Mouse (Mus musculus): ENCODE results near the gene Dclre1a.

The Dclre1a gene

DNA sequence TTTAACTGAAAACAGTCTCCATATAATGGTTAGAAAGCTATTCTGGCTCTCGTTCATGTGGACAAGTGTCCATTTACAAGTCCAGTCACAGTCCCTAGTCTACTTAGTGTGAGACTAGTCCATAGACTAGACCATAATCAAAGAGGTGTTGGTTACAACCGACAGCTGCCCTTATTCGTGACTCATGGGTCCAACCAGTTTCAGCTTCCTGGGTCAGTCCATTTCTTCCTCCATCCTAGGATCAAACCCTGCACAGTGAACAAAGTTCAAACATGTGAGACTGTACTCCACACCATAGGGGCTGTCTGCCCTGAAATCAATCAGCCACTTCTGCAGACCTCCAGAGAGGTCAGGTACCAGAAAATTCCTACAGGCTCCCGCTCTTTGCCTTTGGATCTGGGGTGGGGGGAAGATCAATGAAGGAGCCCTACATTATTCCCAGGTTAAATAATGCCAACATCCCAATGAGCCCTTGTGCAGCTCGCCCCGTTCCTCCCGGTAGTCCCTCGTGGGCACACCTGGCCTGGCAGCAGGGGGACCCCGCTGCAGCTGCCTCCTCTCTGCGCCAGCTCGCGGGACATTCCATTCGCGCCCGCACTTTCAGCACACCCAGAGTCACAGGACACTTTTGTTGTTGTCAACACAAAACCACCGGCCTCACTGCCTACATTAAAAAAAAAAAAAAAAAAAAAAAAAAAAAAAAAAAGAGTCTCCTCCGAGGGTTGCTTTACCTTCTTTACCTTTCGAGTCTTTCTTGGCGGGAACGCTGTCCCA lies at the start of gene Dclre1a:
TSS of gene Dclre1a (minus strand) at position 767 of the 774 bp plus-strand sequence.
- DNase-seq (ENCODE audit: low spot score), result peak; percentile 75

DNA sequence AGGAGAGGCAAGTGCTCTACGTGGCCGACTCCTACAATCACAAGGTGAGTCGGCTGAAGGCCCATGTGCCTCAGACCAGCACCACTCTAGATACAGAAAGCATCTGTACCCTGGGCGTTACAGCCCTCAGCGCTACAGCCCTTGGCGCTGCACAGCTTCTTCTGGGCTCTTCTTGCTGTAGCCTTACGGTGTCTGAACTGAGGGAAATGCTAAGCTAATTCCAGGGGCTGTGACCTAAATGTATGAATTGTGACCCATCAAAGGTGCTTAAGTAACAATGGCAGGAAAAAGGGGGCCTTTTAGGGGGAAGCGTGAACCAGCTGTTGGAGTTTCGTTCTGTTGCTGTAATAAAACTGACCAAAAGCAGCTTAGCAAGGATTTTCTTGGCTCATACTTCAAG lies 44.5 kb upstream of the Dclre1a start:
- no peak for DNase-seq (ENCODE audit: low spot score)

DNA sequence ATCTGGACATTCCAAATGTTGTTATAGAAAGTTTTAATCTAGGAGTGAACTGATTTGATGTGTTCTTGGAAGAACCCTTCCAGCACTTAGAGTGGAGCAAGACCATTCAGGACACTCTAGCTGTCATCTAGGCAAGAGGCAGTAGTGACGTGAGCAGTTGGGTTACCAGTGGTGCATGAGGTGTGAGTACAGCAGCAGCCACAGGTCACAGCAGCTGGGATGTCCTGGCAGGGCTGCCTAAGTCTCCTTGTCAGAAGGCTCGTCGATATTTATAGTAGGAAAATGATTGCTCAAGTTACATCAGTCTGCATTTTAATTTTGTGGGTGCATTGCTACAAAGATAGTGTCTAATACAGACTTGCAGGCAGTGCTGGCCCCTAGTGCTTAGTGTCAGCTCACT lies 42.2 kb upstream of the Dclre1a start:
- no peak for DNase-seq (ENCODE audit: low spot score)

DNA sequence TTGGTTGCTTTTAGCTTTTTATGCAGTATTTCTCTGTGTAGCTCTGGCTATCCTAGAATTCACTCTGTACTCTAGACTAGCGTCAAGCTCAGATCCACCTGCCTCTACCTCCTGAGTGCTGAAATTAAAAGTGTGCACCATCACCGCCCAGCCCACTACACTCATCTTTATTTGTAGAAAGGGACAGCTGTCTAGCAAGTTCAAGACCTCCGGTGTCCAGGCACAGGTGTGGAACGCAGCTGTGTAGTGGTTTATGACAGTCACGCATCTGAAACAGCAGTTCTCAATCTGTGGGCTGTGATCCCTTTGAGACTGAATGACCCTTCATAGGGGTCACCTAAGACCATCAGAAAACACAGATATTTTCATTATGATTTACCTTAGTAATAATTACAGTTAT lies 41.4 kb upstream of the Dclre1a start:
- DNase-seq (ENCODE audit: low spot score), result no peak

DNA sequence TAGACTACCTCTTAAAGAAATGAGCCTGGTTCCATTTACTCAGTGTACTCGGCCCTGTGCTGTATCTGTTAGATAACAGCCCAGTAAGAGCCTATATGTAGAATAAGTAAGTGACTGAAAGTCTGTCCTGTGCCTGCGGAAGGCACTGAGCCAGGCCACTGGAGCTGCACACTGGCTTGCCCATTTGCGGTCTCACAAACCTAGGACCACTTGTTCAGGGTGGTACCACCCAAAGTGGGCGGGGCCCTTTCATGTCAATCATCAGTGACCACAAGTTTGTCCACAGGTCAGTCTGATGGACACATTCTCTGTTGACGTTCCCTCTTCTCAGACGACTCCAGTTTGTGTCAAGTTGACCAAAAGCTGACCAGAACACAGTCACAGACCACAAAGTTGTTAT lies 41.0 kb upstream of the Dclre1a start:
- no peak for DNase-seq (ENCODE audit: low spot score)

DNA sequence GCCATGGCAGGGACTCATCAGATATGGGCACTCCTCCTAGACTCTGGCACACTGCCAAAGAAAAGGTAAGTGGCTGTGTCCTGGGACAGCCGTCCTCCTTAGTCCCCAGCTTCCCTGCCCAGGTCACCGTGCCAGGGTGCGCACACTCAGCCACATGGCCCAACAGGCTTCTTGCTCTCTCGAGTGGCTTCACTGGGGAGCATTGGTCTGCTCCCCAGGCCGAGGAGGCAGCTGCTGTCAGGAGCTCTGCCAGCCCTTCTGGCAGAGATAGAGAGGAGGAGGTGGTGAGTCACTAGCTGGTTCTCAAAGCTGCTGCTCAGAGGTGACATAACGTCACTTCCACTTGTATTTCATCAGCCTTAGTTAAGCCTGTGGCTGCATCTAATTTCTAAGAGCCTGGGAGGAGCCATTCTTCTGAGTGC lies 40.2 kb upstream of the Dclre1a start:
- DNase-seq (ENCODE audit: low spot score), result no peak

DNA sequence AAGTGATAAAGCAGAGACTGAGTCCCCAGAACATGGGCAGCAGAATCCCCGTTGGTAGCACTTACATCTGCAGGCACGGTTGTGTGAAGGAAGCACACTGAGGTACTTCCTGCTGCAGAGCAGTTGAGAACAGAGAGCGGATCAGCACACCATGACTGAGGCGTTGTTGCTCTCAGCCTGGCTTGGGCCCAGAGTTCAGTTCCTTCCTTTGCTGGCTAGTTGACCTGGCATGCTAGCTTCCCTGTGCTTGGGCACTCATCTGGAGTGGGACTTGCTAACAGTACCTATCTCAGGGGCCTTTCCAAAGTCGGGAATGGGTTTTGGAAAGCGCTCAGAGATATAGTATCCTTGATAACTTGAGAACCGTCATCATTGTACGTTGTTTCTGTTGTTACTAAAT lies 38.3 kb upstream of the Dclre1a start:
- no peak for DNase-seq (ENCODE audit: low spot score)

DNA sequence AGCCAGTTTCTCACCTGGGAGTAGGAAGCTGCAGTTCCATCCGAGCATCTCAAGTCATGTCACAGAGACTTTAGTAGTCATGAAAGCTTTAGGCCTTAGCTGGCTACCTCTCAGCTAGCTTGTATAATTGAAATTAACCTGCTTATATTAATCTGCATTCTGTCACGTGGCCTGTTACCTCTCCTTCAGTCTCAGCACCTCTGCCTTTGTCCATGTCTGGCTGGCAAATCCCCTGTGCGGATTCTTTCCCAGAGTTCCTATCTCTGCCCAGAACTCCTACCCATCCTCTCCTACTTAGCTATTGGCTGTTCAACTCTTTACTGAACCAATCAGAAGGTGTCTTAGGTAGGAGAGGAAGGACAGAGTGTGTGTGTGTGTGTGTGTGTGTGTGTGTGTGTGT lies 36.3 kb upstream of the Dclre1a start:
- DNase-seq (ENCODE audit: low spot score), result no peak

DNA sequence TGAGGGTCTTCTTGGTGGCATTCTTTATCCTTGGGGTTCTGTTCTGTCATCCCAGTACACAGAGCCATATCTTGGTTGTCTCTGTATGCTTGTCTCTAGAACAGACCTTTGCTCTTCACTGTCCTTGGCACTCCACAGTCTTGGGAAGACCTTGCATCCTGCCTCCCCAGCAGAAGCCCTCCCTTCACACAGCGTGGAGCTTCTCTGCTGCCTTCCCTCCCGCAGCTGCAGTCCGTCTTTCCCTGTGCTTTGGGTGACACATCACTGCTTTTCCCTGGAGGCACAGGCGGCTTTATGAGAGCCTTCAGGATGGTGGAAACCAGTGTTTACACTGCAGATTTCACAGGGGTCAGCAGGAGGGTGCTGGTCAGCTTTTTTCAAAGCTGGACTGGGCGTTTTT lies 35.8 kb upstream of the Dclre1a start:
- no peak for DNase-seq (ENCODE audit: low spot score)

DNA sequence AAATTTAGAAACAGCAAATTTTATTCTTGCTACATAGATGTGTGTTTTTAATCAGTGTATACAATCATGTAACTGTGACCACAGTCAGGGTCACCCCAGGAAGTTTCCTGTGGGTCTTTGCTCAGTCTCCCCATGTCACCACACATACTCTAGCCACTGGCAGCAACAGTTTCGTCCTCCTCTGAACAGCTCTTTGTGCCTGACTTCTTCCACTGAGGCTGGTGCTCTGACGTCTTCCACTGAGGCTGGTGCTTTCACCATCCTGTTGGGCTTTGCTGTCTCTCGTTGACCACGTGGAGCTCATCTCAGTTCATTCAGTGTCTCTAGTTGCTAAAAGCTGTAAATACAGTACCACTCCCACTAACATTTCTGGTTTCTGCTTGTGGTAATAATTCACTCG lies 34.0 kb upstream of the Dclre1a start:
- no peak for DNase-seq (ENCODE audit: low spot score)

DNA sequence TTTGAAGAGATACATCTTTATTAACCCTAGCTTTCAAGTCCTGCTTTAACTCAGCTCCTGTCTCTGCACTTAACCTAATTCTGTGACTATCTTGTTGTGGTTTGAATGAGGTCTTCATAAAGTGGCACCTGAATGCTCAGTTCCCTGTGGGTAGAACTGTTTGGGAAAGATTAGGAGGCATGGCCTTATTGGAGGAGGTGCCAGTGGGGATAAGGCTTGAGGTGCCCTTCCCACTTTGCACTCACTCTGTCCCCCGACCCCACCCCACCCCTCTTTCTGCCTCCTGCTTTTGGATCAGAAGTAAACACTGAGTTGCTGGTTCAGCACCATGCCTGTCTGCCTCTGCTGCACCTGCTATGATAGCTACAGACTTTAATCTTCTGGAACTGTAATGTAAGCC lies 29.8 kb upstream of the Dclre1a start:
- no peak for DNase-seq (ENCODE audit: low spot score)

DNA sequence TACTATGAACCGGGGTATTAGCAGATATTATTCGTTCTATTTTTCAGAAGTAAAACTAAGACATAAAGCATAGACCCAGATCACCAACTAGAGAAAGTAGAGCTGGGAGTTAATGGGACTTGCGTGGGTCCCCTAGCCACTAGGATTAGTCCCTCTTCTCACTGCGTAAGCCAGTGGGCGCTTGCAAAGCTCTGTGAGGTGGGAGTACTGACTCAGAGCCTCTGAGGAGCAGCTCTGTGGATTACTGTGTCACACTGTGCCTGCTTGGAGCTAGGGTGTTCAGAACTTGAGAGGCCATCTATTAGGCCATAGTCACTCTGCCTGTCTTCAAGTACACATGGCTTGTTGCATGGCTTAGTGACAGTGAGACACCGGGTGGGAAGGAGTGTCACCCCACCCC lies 25.2 kb upstream of the Dclre1a start:
- DNase-seq (ENCODE audit: low spot score), result no peak

DNA sequence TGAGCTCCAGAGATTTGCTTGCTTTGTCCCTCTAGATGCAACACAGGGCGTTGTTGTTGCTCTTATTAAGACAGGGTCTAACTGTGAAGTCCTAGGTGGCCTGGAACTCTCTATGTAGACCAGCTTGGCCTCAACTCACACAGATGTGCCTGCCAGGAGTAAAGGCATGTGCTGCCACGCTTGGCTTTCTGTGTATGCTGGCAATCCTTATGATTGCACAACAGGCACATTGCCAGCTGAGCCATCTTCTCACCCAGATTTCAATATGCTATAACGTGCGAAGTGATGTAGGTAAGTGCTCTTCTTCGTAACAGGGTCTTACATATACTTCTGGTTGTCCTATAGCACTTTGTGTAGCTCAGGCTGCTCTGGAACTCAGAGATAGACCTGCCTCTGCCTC lies 23.9 kb upstream of the Dclre1a start:
- DNase-seq (ENCODE audit: low spot score), result no peak

DNA sequence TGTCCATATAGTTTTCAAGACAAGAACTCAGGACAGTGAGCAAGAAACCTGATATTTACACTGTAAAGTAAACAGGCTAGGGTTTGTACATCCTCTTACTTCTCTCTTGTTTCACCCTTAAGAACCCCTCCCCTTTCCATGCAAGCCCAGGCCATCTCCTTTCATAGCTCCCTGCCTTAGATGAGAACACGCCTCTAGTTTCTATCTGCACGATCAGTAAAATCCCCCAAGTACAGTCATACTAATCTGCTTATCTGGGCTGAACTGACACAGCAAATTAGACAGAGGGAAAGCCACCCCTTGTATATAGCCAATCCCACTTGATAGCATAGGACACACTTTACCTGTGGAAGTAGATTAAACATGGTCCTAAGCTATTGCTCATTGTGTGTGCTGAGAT lies 23.2 kb upstream of the Dclre1a start:
- no peak for DNase-seq (ENCODE audit: low spot score)

DNA sequence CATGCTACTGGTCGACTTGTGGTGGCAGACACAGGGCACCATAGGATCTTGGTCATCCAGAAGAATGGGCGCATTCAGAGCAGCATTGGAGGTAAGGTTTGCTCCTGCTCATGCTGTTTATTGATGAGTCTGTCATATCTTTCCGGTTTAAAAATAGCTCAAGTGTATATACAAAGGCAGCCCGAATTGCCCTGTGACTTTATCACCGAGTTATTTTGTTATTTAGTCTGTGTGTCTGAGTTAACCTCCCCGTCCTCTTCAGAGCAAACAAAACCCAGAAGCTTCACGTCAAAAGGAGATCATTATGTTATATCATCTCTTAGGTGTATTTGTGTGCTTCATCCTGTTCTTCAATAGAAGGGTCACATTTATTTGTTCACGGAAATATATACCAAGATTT lies 22.8 kb upstream of the Dclre1a start:
- no peak for DNase-seq (ENCODE audit: low spot score)

DNA sequence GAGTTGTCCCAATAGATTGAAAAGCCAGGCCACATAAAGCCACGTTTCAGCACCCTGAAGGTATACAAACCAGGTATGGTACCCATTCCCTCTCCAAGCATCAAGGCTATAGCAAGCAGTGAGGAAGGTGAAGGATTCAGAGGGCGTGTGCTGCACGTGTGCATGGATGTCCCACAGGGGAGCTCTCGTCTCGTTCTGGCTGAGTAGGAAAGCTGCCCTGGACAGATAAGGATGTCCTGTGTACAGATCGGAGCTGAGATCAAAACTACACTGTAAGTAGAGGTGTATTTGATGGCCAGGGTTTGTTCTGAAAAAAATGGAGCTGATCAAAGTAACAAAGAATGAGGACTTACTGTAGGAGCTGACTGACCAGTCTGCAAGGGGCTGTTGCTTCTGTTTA lies 18.9 kb upstream of the Dclre1a start:
- DNase-seq (ENCODE audit: low spot score), result no peak

DNA sequence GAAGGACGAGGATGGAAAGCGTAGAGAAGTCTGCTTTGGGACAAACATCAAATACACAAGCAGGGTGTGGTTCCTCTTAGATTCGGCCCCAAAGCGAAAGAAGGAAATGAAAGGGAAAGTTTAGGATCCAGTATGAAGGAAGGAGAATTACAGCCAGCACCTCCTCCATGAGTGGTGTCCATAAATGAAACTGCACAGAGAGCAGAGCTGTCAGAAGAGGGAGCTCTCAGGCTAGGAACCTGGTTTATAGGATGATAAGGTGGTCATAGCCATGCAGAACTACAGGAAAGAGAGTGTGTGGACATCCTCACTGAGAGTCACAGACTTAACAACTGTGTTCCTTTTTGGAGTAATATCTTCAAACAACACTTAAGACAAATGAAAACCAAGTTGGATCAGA lies 18.0 kb upstream of the Dclre1a start:
- DNase-seq (ENCODE audit: low spot score), result peak; percentile 58

DNA sequence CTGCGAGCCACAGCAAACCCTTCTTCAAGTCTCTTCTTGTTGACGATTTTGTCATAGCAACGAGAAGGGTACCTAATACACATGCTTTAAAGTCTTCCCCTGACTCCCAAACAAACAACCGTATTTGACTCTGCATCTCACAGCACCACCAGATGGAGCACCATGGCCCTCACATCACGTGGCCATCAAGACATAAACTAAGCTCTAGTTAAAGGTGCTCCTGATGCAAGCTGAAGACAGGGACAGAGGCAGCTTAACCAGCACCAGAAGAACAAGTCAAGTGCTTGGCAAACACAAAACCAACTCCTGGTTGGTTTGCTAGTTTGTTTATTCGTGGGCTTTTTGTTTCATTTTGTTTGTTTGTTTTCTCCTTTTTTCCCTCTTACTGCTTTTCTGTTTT lies 17.3 kb upstream of the Dclre1a start:
- peak; percentile 3 for DNase-seq (ENCODE audit: low spot score)

DNA sequence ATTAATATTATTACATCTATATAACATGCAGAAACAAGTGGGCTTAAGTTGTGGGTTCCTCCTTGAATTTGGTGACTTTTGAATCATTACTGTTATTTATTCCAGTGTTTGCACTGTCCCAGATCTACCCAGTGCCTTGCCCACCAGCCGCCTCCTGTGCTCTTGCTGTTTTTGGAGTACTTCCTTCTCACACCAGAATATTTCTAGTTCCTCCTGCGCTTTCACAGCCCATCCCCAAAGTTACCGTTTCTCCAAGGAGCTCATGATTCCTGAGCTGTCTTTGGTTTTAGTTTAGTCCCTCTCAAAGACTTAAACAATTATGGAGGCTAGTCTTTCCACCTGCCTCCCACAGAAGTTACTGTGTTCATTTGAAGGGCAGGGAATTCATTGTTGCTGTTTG lies 15.4 kb upstream of the Dclre1a start:
- no peak for DNase-seq (ENCODE audit: low spot score)

DNA sequence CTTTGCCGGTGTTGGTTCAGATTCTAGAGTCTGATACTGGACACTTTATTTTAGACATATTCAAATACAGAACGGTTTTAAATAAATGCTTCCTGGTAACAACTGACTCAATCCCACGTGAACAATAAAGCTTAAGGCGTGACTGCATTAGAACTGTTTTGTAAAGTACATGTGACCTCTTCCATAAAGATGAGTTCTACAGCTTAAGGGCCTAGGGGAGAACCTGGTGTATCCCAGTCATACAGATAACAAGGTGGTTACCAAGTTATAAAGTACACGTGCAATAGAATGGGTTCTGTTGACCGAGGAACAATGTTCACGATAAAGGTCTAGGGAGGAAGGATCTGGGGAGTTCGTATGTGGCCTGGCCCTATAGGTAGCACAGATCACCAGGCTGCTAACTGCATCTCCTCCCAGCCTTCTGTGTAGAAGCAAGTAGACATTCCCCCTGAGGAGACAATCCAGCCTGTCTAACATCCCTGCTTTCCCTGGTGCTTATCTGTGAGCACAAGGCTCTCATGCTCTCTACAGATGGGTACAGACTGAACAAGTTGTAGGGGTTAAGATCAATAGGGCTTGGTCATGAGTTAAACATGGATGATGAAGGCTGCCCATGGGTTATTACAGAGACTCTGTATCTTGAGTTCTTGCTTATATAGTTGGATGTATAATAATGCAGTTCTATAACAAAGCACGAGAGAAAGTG lies 14.6 kb upstream of the Dclre1a start:
- no peak for DNase-seq (ENCODE audit: low spot score)

DNA sequence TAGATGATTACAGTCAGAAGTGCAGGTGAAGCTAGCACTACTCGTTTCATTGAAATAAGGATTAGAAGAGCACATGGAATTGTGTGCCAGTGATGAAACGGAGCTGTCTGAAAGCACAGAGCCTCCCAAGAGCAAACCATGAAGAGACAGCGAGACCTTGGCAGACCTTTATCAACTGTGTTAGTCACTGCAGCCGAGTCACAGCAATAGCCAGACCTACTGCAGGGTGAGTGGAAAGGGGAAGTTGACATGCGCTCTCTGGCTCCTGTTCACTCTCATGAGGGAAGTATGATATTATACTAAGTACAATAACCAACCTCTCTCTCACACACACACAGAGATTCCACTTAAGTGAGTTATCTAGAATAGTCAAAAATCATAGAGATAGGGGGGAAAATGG lies 8.0 kb upstream of the Dclre1a start:
- DNase-seq (ENCODE audit: low spot score), result no peak

DNA sequence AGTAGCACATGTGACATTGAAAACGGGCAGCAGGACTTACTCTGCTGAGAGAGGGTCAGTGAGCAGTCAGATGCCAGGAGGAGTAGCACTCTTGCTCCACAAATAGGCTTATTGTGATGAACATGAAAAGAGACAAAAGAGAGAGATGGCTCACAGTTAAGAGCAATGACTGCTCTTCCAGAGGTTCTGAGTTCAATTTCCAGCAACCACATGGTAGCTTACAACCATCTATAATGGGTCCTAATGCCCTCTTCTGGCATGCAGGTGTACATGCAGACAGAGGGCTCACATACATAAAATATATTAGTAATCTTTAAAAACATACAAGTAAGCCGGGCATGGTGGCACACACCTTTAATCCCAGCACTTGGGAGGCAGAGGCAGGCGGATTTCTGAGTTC lies 5.2 kb upstream of the Dclre1a start:
- no peak for DNase-seq (ENCODE audit: low spot score)

DNA sequence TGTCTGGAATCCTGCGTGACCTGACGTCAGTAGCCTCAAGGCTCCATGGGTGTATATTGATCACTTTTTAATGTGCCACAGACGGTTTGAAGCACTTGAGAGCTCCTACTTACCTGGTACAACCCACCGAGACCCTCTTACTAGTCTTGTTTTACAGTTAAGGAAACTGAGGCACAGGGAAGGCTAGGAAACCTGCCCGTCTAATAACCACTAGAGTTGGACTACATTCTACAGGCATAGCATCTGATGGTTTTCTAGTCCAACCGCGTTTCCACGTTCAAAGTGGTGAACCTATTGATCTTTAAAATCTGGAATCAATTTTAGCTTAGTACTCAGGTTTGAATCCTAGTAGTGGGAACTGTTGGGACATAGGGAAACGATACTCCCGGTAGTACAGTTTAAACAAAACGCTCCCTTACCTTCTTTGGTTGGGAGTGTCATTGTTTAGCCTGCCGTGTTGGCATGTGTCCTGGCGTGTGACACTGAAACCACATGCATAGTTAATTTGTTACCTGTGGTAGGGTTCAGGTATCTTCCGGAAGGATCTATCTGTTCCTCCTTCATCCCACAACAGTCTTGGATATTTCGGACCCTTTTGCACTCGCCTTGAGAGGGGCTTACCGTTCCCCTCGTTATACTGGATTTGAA lies 1.1 kb upstream of the Dclre1a start:
- peak; percentile 66 for DNase-seq (ENCODE audit: low spot score)
